Mouse (Mus musculus): ENCODE results near the gene Sucla2. TPM values are rescaled to one million over a fixed set of nuclear protein-coding genes. Genes with fewer than 3 reads are reported as not detected.

The Sucla2 gene
- polyA plus RNA-seq, 1 experiment, result 91.0 TPM

DNA sequence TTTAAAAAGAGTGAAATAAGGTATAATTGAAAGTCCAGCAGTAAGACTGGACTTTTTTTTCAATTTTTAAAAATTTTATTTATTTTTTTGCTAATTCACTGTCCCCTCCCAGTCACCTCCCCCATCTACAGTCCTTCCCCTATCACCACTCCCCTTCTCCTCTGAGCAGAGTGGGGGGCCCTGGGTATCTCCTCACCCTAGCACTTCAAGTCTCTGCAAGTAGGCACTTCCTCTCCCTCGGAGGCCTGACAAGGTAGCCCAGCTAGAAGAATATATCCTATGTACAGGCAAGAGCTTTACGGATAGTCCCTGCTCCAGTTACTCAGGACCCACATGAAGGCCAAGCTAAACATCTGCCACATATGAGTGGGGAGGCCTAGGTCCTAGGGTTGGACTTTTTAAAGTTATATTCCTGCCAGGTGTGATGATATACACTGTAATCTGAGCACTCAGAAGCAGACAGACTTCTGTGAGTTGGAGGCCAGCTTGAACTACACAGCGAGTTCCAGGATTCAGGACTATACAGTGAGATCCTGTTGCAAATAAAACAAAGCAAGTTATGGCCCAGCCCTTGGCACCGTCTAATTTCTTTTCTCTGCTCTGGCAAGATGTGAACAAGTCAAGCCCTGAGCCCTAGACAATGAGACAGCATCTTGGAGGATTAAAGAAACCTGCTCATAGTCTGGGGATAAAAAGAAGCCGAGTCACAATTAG lies 41.4 kb upstream of the Sucla2 start:
- H3K4me3 ChIP-seq (ENCODE audit: low read depth, low read length), result no peak overlapping the region
- TF ChIP-seq CTCF (IDR thresholded peaks at IDR 0.05; ENCODE audit: low read depth, low read length), result no peak
- no peak for TF ChIP-seq EP300 (IDR thresholded peaks at IDR 0.05; ENCODE audit: insufficient read depth, low read depth, low read length)
- no peak for TF ChIP-seq POLR2A (IDR thresholded peaks at IDR 0.05; ENCODE audit: insufficient read depth, low read length)
- no peak overlapping the region for H3K9ac ChIP-seq (ENCODE audit: low read depth, poor library complexity, severe bottlenecking)
- no peaks in the 10 kb centered on the region for H3K27me3 ChIP-seq (ENCODE audit: control insufficient read depth, insufficient read depth, low read length, poor library complexity, severe bottlenecking)
- H3K27ac ChIP-seq (ENCODE audit: insufficient read depth, low read length), result no peak overlapping the region
- no peaks in the 10 kb centered on the region for H3K9me3 ChIP-seq (replicated peaks; ENCODE audit: control insufficient read depth, insufficient read depth, low read length, poor library complexity, severe bottlenecking)
- no peaks in the 10 kb centered on the region for H3K4me1 ChIP-seq (ENCODE audit: control insufficient read depth, insufficient read depth, low read length)
- H3K36me3 ChIP-seq (ENCODE audit: control insufficient read depth, insufficient read depth, low read length, poor library complexity, severe bottlenecking), result no peaks in the 10 kb centered on the region

- Histone ChIP-seq H3K27ac (ENCODE audit: insufficient read depth, low read length) (no peak overlapping the region), H3K4me3 (ENCODE audit: low read depth, low read length) (no peak overlapping the region), H3K36me3 (ENCODE audit: control insufficient read depth, insufficient read depth, low read length, poor library complexity, severe bottlenecking) (no peaks in the 10 kb centered on the region), H3K9ac (ENCODE audit: low read depth, poor library complexity, severe bottlenecking) (no peak overlapping the region), H3K27me3 (ENCODE audit: control insufficient read depth, insufficient read depth, low read length, poor library complexity, severe bottlenecking) (no peaks in the 10 kb centered on the region), H3K9me3 (replicated peaks; ENCODE audit: control insufficient read depth, insufficient read depth, low read length, poor library complexity, severe bottlenecking) (no peaks in the 10 kb centered on the region), H3K4me1 (ENCODE audit: control insufficient read depth, insufficient read depth, low read length) (no peaks in the 10 kb centered on the region)
- no peak for TF ChIP-seq POLR2A (IDR thresholded peaks at IDR 0.05; ENCODE audit: insufficient read depth, low read length)
- TF ChIP-seq EP300 (IDR thresholded peaks at IDR 0.05; ENCODE audit: insufficient read depth, low read depth, low read length), result no peak
- no peak for TF ChIP-seq CTCF (IDR thresholded peaks at IDR 0.05; ENCODE audit: low read depth, low read length)
Observed at GRCm38 (mm10) chr14:73484366-73485110, 40.6 kb upstream of the Sucla2 start.

- no peaks in the 10 kb centered on the region for H3K27me3 ChIP-seq (ENCODE audit: control insufficient read depth, insufficient read depth, low read length, poor library complexity, severe bottlenecking)
- H3K27ac ChIP-seq (ENCODE audit: insufficient read depth, low read length), result no peak overlapping the region
- no peaks in the 10 kb centered on the region for H3K4me1 ChIP-seq (ENCODE audit: control insufficient read depth, insufficient read depth, low read length)
- H3K9me3 ChIP-seq (replicated peaks; ENCODE audit: control insufficient read depth, insufficient read depth, low read length, poor library complexity, severe bottlenecking), result no peaks in the 10 kb centered on the region
- TF ChIP-seq CTCF (IDR thresholded peaks at IDR 0.05; ENCODE audit: low read depth, low read length) (no peak), POLR2A (IDR thresholded peaks at IDR 0.05; ENCODE audit: insufficient read depth, low read length) (no peak), EP300 (IDR thresholded peaks at IDR 0.05; ENCODE audit: insufficient read depth, low read depth, low read length) (no peak)
- H3K9ac ChIP-seq (ENCODE audit: low read depth, poor library complexity, severe bottlenecking), result no peak overlapping the region
- no peak overlapping the region for H3K4me3 ChIP-seq (ENCODE audit: low read depth, low read length)
- no peaks in the 10 kb centered on the region for H3K36me3 ChIP-seq (ENCODE audit: control insufficient read depth, insufficient read depth, low read length, poor library complexity, severe bottlenecking)
Observed at GRCm38 (mm10) chr14:73486641-73487040, 38.5 kb upstream of the Sucla2 start.

GRCm38 (mm10) chr14:73493356-73493755 lies 31.8 kb upstream of the Sucla2 start:
- Histone ChIP-seq H3K9ac (ENCODE audit: low read depth, poor library complexity, severe bottlenecking) (no peak overlapping the region), H3K4me3 (ENCODE audit: low read depth, low read length) (no peak overlapping the region), H3K27me3 (ENCODE audit: control insufficient read depth, insufficient read depth, low read length, poor library complexity, severe bottlenecking) (no peaks in the 10 kb centered on the region), H3K4me1 (ENCODE audit: control insufficient read depth, insufficient read depth, low read length) (no peaks in the 10 kb centered on the region), H3K36me3 (ENCODE audit: control insufficient read depth, insufficient read depth, low read length, poor library complexity, severe bottlenecking) (no peaks in the 10 kb centered on the region), H3K9me3 (replicated peaks; ENCODE audit: control insufficient read depth, insufficient read depth, low read length, poor library complexity, severe bottlenecking) (no peaks in the 10 kb centered on the region), H3K27ac (ENCODE audit: insufficient read depth, low read length) (no peak overlapping the region)
- no peak for TF ChIP-seq POLR2A (IDR thresholded peaks at IDR 0.05; ENCODE audit: insufficient read depth, low read length)
- TF ChIP-seq EP300 (IDR thresholded peaks at IDR 0.05; ENCODE audit: insufficient read depth, low read depth, low read length), result no peak
- TF ChIP-seq CTCF (IDR thresholded peaks at IDR 0.05; ENCODE audit: low read depth, low read length), result no peak

GRCm38 (mm10) chr14:73494122-73494521 lies 31.0 kb upstream of the Sucla2 start:
- H3K4me1 ChIP-seq (ENCODE audit: control insufficient read depth, insufficient read depth, low read length), result no peaks in the 10 kb centered on the region
- no peaks in the 10 kb centered on the region for H3K36me3 ChIP-seq (ENCODE audit: control insufficient read depth, insufficient read depth, low read length, poor library complexity, severe bottlenecking)
- no peaks in the 10 kb centered on the region for H3K9me3 ChIP-seq (replicated peaks; ENCODE audit: control insufficient read depth, insufficient read depth, low read length, poor library complexity, severe bottlenecking)
- no peak overlapping the region for H3K4me3 ChIP-seq (ENCODE audit: low read depth, low read length)
- H3K27me3 ChIP-seq (ENCODE audit: control insufficient read depth, insufficient read depth, low read length, poor library complexity, severe bottlenecking), result no peaks in the 10 kb centered on the region
- H3K27ac ChIP-seq (ENCODE audit: insufficient read depth, low read length), result no peak overlapping the region
- no peak for TF ChIP-seq POLR2A (IDR thresholded peaks at IDR 0.05; ENCODE audit: insufficient read depth, low read length)
- H3K9ac ChIP-seq (ENCODE audit: low read depth, poor library complexity, severe bottlenecking), result no peak overlapping the region

DNA sequence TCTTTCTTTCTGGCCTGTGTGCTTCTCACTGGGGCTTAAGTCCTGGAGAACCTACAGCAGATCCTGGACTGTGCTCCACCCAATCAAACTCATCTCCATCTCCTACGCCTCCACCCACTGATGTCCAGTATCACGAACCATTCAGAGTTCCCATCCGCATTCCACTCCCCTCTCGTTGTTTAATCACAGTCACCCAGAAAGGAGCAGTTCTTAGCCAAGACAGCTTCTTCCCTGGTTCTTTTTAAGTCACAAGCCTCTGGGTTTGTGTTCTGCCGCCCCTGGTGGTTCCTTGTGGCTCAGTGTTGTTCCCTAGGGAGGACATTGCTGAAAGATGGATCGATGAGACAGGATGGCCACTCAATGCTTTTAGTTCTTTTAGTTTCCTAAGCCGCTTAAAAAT lies 29.4 kb upstream of the Sucla2 start:
- Histone ChIP-seq H3K4me1 (ENCODE audit: control insufficient read depth, insufficient read depth, low read length) (no peaks in the 10 kb centered on the region), H3K36me3 (ENCODE audit: control insufficient read depth, insufficient read depth, low read length, poor library complexity, severe bottlenecking) (no peaks in the 10 kb centered on the region), H3K27me3 (ENCODE audit: control insufficient read depth, insufficient read depth, low read length, poor library complexity, severe bottlenecking) (no peaks in the 10 kb centered on the region), H3K27ac (ENCODE audit: insufficient read depth, low read length) (no peak overlapping the region), H3K4me3 (ENCODE audit: low read depth, low read length) (no peak overlapping the region), H3K9me3 (replicated peaks; ENCODE audit: control insufficient read depth, insufficient read depth, low read length, poor library complexity, severe bottlenecking) (no peaks in the 10 kb centered on the region), H3K9ac (ENCODE audit: low read depth, poor library complexity, severe bottlenecking) (no peak overlapping the region)
- no peak for TF ChIP-seq EP300 (IDR thresholded peaks at IDR 0.05; ENCODE audit: insufficient read depth, low read depth, low read length)
- TF ChIP-seq POLR2A (IDR thresholded peaks at IDR 0.05; ENCODE audit: insufficient read depth, low read length), result no peak
- TF ChIP-seq CTCF (IDR thresholded peaks at IDR 0.05; ENCODE audit: low read depth, low read length), result no peak
